Comparison of ENCODE assay signal across 10 mouse cellular contexts in genomic region chr13:89146056-89146547, GRCm38 (mm10).
A peak's percentile ranks its signal among the peaks of the same experiment; 100 is the strongest.
DNase-seq lines count a peak whose midpoint lies in the region; ATAC-seq lines count a peak whose summit lies in the region.
"Had no signal": no experiment of that assay in that cellular context is flagged by ENCODE, and none has a peak within 500 bp of the region (broad histone marks: within the 10 kb centered on the region; RNA-seq: fewer than 3 reads in every experiment).

No protein-coding gene starts in this region.

- H3K4me2 ChIP-seq in limb, embryonic 15.5 days = no peak overlapping the region

- H3K27ac ChIP-seq in limb, embryonic 15.5 days = peak overlapping the region; percentile 61
- H3K27ac ChIP-seq: macrophage had no signal

- 57% methylated on average over 4 of the region's 4 CpGs for WGBS in limb, embryonic 15.5 days

- H3K27me3 ChIP-seq in limb, embryonic 15.5 days = no peaks in the 10 kb centered on the region

- no peaks in the 10 kb centered on the region for H3K36me3 ChIP-seq in limb, embryonic 15.5 days

- no peak overlapping the region for H3K4me3 ChIP-seq in limb, embryonic 15.5 days

- intact Hi-C loops in gastrocnemius, postnatal 36 days (cut with DNase I) = no loop called here

- H3K4me1 ChIP-seq in limb, embryonic 15.5 days = no peaks in the 10 kb centered on the region

- ATAC-seq in limb, embryonic 15.5 days (ENCODE audit: insufficient number of reproducible peaks, low FRiP score, low TSS enrichment, low read depth) = peak; percentile 74
- ATAC-seq: intestine, postnatal 0 days had no signal

- no peaks in the 10 kb centered on the region for H3K9me3 ChIP-seq in limb, embryonic 15.5 days

- no peak overlapping the region for H3K9ac ChIP-seq in limb, embryonic 15.5 days

- DNase-seq in frontal cortex, postnatal 36 days (ENCODE audit: low spot score in 2 of 2) = peak; percentile 20 to 37
- no peak for DNase-seq in frontal cortex, postnatal 14 days (ENCODE audit: low spot score in 2 of 2)
- peak; percentile 10 for DNase-seq in right cerebral cortex, adult 18-20 months
- no peak for DNase-seq in right cerebral cortex, postnatal 4 days
- DNase-seq in telencephalon, adult 2 months (ENCODE audit: low read depth, low spot score) = peak; percentile 23
- no peak for DNase-seq in cerebellum, postnatal 4 days (ENCODE audit: low spot score in 2 of 2)
- DNase-seq in gastrocnemius, postnatal 36 days = no peak

Comparison
In these comparisons a context has a peak if more than half of its experiments do, and no peak if none do; other contexts are left out.
1. DNase-seq: peak in frontal cortex, postnatal 36 days (2 of 2), right cerebral cortex, adult 18-20 months (single experiment) and telencephalon, adult 2 months (single experiment); none in frontal cortex, postnatal 14 days (0 of 2), right cerebral cortex, postnatal 4 days (single experiment), cerebellum, postnatal 4 days (0 of 2) and gastrocnemius, postnatal 36 days (0 of 2).